Mouse (Mus musculus) liver, adult 2 months (tissue): ENCODE measurements around the gene Naaladl2.

Experiments used
- CTCF ChIP-seq: fragments of 200-500 bp; IDR thresholded peaks from 2 replicates; pipeline ENCODE4 v1.5.1; 2011; ENCODE audit warnings: low read depth, low read length, control low read depth
- POLR2A ChIP-seq: fragments of 200-500 bp; IDR thresholded peaks from 2 replicates; pipeline ENCODE4 v1.6.1; 2011; ENCODE audit warnings: low read length, control low read depth; ENCODE audit not compliant: insufficient read depth; ENCODE audit errors: extremely low read depth

DNA sequence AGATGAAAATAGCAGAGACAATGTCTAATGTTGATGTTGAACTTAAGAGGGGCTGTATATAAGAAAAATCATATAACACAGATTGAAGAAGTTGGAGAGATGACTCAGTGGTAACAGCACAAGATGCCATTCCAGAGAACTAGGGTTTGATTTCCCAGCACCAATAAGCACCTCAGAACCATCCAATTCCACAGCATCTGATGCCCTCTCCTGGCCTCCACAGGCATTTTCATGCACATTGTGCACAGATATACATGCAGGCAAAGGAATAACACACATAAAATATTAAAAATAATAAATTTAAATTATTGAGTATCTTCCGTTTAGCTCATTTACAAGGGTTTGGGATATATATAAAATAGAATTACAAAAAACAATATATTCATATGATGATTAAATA is 926.6 kb downstream of the Naaladl2 start:
- TF ChIP-seq CTCF (no peak; the same call in 1 of the 2 replicates), POLR2A (no peak)
